Mouse (Mus musculus) cerebellum, adult (tissue): ENCODE results near the gene Unc5a.
A peak's percentile ranks its signal among the peaks of the same experiment; 100 is the strongest.

Experiments
- ATAC-seq: cut with Nextera tagmentation; 2 replicates; pipeline ENCODE4 v1.9.2; 2017; ENCODE audit warnings: mild to moderate bottlenecking, moderate library complexity, mixed read lengths; ENCODE audit not compliant: insufficient number of reproducible peaks, low FRiP score, low TSS enrichment

Gene Unc5a

DNA sequence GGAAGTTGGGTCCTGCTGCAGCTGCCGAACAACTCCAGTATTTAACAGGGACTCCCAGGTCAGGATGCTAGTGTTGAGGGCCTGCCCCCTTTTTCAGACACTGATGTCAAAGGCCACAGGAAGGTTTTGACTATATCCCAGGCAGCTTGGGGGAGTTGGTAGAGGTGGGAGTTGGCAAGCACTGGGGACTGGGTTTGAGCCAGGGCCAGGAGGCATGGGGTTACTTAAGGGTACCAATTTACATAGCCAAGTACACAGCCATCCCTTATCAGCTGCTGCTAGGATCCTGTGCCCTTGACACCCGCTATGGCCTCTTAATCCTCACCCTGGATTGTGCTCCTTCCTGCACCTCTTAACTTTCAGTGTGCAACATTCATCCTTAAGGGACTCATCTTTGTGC is 5.5 kb downstream of the Unc5a start:
- no peak for ATAC-seq

DNA sequence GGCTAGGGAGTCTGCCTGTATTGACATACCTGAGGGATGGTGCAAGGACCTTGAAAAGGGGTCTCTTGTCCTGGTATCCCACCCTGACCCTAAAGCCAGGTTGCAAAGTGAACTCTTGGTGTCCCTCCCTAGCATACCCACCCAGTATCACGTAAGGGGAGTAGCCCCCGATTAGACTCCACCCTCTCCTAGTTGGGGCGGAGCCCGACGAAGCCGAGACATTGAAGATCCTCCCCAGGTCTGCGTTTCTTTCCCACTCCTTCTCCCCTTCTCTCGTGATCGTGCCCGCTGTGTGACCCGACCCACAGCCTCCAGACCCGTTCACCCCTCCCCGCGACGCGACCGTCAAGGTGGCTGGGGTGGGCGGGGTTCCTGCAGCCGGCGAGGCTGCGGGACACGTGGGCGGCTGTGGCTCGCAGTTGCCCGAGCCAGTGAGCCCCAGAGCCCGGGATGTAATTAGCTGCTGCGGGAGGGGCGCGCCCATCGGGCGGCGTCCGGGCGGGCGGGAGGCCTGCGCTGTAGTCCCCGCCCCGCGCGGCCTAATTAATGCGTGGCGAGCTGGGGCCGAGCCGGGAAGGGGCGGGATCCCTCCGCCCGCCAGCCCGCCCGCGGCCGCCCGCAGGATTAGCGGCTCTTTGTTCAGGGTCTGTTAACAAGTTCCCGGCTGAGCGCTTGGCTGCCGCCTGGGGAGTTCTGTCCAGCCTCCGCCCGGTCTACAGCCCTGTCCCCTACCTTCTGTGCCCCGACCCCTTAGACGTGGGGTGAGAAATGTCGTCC is 6.7 kb downstream of the Unc5a start:
- no peak for ATAC-seq

DNA sequence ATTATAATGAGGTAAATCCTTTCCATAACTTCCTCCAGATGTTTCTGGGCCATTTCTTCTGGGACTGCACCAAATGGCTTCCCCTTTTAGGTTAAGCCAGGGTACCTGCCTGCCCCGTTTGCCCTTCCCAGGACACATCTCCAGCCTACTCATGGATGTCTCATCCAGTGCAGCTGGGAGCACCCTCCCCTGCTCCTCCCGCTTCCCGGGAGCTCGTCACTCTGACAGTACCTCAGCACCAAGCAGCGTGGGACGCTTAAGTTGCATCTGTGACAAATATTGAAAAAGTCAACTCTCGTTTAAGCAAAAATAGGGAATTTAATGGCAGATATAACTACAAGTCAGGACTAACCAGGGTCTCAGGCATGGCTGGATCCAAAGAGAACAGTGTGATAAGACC is 8.1 kb downstream of the Unc5a start:
- ATAC-seq, result no peak

DNA sequence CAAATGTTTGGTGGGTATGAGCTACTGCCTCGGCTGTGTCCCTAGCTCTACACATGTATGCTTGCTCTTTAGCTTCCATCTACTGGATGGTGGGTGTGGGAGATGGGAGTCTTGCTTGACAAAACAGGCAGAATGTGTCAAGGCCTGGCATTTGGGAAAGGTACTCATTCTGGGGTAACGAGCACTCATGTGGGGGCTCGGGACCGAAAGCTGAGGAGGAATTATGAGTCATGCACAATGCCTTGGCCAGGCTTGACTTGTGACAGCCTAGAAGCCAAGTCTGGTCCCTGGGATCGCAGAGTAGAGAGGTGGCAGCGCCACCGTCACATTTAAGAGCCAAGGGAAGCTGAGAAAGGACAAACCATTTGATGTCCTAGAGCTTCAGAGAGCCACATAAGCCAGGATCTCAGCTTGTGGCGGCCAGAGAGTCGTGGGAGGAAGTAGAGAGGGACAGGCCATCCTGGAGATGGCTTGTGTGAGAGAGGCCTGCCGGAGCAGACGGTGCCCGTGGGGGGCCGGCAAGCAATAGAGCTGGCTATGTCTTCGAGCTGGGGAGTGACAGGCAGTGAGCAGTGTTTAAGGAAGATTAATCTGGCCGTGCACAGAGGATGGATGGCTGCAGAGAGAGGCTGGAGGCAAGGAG is 10.0 kb downstream of the Unc5a start:
- ATAC-seq, result peak; percentile 87

DNA sequence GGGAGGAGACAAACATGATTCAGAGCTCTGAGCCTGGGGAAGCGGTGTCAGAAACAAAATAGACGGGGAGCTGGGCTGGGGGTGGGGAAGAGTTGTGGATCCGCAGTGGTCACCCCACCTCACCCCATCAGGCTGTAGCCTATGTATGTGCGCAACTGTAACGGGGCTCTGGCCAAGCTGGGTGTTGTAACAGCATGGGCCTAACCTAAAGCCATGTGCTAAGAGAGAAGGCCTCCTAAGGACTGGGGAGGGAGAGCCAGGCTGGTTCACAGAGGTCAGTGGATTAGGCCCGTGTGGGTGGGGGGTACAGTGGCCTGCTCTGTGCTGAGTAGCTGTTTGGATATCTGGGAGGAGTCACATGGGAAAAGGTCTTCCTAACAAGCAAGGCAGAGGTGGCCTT is 10.6 kb downstream of the Unc5a start:
- ATAC-seq, result no peak

GRCm38 (mm10) chr13:54960491-54960890 is 11.3 kb downstream of the Unc5a start:
- no peak for ATAC-seq

DNA sequence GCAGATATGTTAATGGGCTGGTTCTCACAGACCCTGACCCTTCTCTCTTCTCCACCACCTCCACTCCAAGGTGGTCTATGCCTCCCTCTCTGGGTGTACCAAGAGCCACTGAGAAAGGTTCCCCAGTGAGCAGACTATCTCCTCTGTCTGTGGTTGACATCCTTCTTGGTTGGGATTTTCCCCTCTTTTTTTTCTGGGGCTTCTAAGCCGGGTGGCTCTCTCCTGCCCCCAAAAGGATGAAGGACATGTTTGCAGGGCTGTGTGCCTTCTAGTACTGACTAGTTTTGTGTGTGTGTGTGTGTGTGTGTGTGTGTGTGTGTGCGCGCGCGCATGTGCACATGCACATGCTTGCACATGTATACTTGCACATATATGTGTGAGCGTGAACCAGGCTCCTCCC is 16.0 kb downstream of the Unc5a start:
- no peak for ATAC-seq

DNA sequence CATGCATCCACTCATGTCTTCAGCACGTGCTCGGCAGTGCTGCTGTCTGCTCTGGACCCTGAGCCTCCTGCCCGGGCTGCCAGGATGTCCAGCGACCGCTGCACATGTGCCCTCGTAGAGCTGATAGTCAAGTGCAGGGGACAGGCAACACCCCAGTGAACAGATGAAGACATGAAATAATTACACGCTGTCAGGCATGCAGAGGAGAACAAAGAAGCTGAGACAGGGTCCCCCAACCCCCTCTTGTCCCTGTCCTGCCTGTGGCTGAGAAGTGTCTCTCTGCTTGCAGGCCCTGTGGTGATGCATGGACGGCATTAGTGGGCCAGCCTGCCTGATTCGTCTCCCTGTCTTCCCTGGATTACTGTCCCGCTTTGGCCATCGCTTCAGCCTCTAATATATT is 18.3 kb downstream of the Unc5a start:
- ATAC-seq, result no peak

DNA sequence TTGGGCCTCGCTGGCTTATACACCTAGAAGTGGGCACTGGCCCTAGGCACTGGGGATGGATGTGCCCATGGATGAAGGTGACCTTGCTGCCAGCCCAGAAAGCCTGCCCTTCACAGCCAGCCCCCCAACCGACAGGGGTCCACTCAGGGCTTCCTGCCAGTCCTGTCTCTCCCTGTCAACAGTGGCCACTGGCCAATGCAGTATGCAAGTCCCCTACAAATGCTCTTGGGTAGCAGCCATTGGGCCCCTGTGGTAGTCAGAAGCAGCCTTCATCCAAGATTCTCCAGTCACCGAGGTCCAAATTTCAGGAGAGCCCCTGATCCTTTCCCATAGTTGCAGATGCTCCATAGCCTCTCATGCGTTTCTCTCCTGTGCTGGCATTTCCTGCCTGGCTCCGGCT is 19.4 kb downstream of the Unc5a start:
- ATAC-seq, result no peak

DNA sequence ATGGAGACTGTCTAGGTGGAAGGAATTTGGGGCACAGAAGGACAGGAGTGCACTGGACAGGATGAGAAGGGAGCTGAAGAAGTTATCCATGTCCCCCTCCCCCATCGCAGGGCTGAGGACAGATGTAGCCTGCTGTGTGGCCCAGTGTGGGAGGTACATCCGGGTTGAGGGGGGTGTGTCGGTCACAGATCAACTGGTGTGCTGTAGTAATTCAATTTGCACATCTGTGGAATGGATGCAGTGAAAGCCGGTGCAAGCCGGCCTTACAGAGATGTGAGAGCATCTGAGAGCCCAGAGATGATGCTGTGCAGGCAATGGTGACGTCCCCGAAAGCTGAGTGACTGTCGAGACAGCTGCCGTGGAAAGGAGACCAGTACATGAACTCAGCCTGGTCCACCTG is 20.3 kb downstream of the Unc5a start:
- no peak for ATAC-seq

DNA sequence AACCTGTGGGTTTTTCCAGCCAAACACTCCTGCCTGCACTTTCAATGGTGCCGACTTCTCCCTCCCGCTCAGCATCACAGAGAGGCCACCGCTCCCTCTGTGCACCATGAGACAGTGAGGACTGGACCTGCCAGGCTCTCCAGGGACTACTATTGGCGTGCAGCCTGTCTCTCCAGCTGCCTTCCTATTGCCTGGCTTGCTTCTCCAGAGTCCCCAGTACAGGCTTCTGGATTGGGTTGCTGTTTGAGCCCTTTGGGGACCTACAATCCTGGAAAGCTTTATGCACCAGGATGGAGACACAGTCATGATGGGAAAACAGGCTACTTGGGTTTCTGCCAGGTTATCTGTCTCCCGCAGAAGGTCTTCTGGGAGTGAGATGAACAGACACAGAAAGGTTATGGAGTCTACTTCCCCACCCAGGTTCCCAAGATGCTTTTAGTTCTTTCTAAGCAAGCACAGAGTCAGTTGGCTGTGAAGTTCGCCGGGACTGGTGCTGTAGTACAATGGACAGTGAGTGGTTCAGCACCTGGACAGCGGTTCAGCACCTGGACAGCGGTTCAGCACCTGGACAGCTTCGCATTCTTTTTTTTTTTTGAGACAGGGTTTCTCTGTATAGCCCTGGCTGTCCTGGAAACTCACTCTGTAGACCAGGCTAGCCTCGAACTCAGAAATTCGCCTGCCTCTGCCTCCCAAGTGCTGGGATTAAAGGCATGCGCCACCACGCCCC is 21.5 kb downstream of the Unc5a start:
- no peak for ATAC-seq

- no peak for ATAC-seq
These were observed 26.3 kb downstream of the Unc5a start for GRCm38 (mm10) chr13:54975546-54975945.

DNA sequence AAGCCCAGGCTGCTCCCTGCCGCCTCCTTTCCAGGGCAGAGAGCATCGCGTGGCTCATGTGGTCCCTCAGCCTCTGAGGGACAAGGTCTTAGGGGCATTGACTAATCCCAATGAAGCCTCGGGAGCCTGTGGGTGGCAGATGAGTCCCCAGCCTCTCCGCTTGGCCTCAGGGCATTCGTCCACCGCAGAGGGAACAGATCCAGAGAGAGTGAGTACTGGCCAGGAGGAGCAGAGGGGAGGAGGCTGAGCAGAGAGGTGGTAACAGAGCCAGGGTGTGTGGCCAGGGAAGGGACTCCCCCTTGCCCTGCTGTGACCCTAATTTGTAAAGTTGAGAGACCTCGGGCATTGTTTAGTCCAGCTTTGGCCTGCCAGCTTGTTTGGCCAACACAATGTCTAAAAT is 29.6 kb downstream of the Unc5a start:
- ATAC-seq, result no peak; the same call in 1 of the 2 replicates

GRCm38 (mm10) chr13:54980957-54981356 is 31.7 kb downstream of the Unc5a start:
- no peak for ATAC-seq

DNA sequence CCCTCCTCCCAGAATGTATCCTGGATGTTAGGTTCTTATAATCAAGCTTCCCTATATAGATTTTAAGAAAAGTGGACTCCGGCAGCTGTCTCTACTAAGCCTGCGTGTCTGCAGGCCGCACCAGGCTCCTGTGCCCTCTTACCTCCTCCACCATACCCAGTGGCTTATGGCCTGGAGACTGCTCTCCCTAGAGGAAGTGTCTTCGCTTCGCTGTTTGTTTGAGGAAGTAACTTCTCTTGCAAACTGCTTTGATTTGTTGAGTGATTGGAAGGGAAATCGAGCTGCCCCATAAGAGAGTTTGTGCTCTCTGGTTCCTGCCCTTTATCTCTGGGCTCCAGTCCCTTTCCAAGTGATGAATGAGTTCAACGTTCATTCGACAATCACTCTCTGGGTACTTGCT is 33.8 kb downstream of the Unc5a start:
- no peak for ATAC-seq

DNA sequence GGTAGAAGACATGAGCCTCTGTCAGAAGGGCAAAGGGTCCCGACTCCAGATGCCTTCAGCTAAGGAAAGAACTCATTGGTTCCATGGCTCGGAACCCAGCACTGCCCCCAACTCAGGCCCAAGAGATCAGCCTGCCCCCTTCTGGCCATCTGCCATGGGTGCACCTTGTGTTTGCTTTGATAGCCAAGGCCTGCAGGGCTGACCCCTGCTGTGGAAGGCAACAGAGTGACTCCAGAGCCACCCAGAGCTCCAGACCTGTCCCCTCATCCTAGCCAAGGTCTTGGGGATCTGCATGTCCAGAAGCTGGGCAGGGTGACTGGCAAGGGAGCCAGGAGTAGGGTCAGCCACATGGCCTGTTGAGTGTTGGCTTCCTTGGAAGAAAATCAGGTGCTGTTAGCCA is 34.4 kb downstream of the Unc5a start:
- no peak for ATAC-seq

- ATAC-seq, result no peak
These were observed 38.2 kb downstream of the Unc5a start for GRCm38 (mm10) chr13:54987405-54987804.

GRCm38 (mm10) chr13:54988181-54988760 is 39.1 kb downstream of the Unc5a start:
- no peak for ATAC-seq

- ATAC-seq, result no peak
These were observed 43.0 kb downstream of the Unc5a start for GRCm38 (mm10) chr13:54992215-54992614.

DNA sequence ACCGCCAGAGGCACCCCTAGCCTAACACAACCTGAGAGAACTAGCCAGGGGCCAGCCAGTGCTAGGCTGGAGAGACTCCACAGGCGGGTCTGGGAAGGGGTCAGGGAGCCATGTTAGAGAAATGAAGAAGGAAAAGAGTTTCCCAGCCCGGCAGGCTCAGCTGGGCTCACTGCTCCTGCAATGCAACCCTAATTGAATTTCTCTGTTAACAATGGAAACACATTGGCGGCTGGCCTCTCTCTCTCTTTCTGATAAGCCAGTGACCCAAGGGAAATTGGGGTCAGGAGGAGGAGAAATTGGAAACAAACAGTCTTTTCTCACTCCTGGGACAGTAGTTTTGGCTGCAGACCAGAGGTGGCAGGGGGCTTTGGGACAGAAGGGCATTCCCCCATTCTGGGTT is 45.4 kb downstream of the Unc5a start:
- no peak for ATAC-seq

- no peak for ATAC-seq
These were observed 46.0 kb downstream of the Unc5a start for GRCm38 (mm10) chr13:54995161-54995560.
